Mouse (Mus musculus) olfactory bulb, adult 2 months (tissue): Measurements from ENCODE around the gene Elmsan1. TPM values are rescaled to one million over a fixed set of nuclear protein-coding genes. Genes with fewer than 3 reads are reported as not detected.
A peak's percentile ranks its signal among the peaks of the same experiment; 100 is the strongest.

Source experiments
- H3K27ac ChIP-seq: fragments of 200-500 bp; 2 replicates; pipeline ENCODE4 v1.5.1; 2012; ENCODE audit warnings: low read depth, low read length; ENCODE audit not compliant: insufficient read depth
- H3K4me1 ChIP-seq: fragments of 200-500 bp; 2 replicates; pipeline ENCODE4 v1.6.1; 2012; ENCODE audit warnings: low read length; ENCODE audit not compliant: control insufficient read depth, insufficient read depth
- H3K4me3 ChIP-seq: fragments of 200-500 bp; 2 replicates; pipeline ENCODE4 v1.5.1; 2012; ENCODE audit warnings: mild to moderate bottlenecking, low read depth, low read length, moderate library complexity; ENCODE audit not compliant: insufficient read depth
- CTCF ChIP-seq: fragments of 200-500 bp; IDR thresholded peaks from 2 replicates; pipeline ENCODE4 v1.5.1; 2012; ENCODE audit warnings: low read depth, mild to moderate bottlenecking, low read length, moderate library complexity; ENCODE audit not compliant: insufficient read depth
- POLR2A ChIP-seq: fragments of 200-500 bp; IDR thresholded peaks from 2 replicates; pipeline ENCODE4 v1.6.1; 2012; ENCODE audit warnings: mild to moderate bottlenecking, low read depth, low read length, moderate library complexity; ENCODE audit not compliant: insufficient read depth
- WGBS: fragments of 180-500 bp; shearing (Covaris S2); methylation state at CpG from one replicate; pipeline ENCODE4 v1.1.7; 2018; 5-methylcytosine and 5-hydroxymethylcytosine counted together
- polyA plus RNA-seq: library from polyadenylated mRNA; stranded (reverse); fragments of >200 nt; gene quantifications from 2 replicates; pipeline ENCODE4 v1.2.4, GENCODE M21; 2012; ENCODE audit warnings: low replicate concordance; ENCODE audit not compliant: missing spikeins, insufficient read depth, insufficient read length

Elmsan1 gene
- polyA plus RNA-seq, 1 experiment = not detected

- no peak overlapping the region for H3K4me3 ChIP-seq
- peaks cover 28% of the 10 kb centered on the region for H3K4me1 ChIP-seq
- H3K27ac ChIP-seq = no peak overlapping the region
- 86% methylated on average over 10 of the region's 10 CpGs for WGBS
- no peak for TF ChIP-seq POLR2A
- TF ChIP-seq CTCF = no peak
These were observed 66.8 kb downstream of the Elmsan1 start for GRCm38 (mm10) chr12:84151911-84152310.

DNA sequence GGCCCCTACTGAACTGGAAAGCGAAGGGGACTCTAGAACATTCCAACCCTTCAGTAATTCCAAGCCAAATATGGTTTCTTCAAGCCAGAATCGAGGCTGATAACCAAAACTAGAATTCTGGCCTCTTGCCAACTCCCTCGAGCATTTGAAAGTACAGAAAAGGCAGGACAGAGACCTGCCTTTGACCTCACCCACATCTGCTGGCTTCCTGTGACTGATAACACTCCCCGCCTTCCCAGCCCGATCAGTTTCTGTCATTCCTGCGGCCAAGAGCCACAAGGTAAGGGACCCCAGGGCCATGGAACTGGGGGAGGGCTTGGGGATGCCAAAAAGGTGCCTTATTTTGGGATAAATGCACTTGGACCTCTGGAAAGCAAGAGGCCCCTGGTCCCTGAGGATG is 67.7 kb downstream of the Elmsan1 start:
- 66% methylated on average over 6 of the region's 6 CpGs for WGBS
- H3K4me1 ChIP-seq = peaks cover 33% of the 10 kb centered on the region
- TF ChIP-seq CTCF (no peak), POLR2A (no peak)
- no peak overlapping the region for H3K4me3 ChIP-seq
- no peak overlapping the region for H3K27ac ChIP-seq

DNA sequence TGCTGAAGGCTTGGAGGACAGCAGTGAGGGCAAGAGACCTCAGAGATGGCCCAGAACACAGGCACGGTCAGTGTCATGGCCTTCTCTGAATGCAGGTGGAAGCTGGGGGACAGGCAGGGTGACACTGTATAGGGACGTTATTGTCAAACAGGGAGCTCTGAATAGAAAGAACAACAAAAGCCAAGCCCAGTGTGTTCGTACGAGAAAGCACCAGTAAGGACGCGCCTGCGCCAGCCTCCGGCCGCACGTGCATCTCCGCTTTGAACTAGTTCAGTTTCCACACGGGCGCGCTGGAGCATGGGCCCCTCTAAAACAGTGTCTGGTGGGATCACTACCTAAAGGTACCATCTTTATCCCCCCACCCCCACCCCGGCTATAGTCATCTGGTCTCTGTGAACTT is 68.7 kb downstream of the Elmsan1 start:
- TF ChIP-seq CTCF = no peak
- TF ChIP-seq POLR2A = no peak
- Histone ChIP-seq H3K4me3 (no peak overlapping the region), H3K27ac (peak overlapping the region; percentile 76; the same call in 1 of the 2 replicates), H3K4me1 (peaks cover 32% of the 10 kb centered on the region)
- 61% methylated on average over 15 of the region's 15 CpGs for WGBS

DNA sequence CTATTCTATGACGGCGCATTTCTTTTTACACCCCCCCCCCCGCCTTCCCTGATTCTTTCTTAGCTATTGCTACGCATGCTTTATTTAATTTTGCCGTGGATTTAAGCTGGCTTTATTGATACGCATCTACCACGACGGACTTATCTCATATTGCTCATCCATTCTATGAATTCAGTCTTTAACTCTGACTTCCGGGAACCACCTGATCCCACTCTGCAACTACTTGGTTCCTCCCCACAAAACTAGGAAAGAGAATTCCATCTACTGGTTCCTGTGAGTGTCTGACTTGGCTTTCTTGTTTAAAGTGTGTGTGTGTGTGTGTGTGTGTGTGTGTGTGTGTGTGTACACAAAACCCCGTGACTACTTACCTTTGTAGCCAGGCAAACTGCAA is 70.1 kb downstream of the Elmsan1 start:
- Histone ChIP-seq H3K4me3 (peak overlapping the region; percentile 77), H3K27ac (peak overlapping the region; percentile 71), H3K4me1 (peaks cover 28% of the 10 kb centered on the region)
- no peak for TF ChIP-seq CTCF
- TF ChIP-seq POLR2A = no peak; the same call in 1 of the 2 replicates
- 4% methylated on average over 10 of the region's 10 CpGs for WGBS

- 1% methylated on average over 50 of the region's 50 CpGs for WGBS
- H3K4me1 ChIP-seq = peaks cover 28% of the 10 kb centered on the region
- H3K27ac ChIP-seq = peak within 1 kb of the TSS; percentile 71
- TF ChIP-seq POLR2A = peak; percentile 26; the same call in 1 of the 2 replicates
- TF ChIP-seq CTCF = 0 out of 2 replicates have a peak, but pooled peaks have one; percentile 27
- H3K4me3 ChIP-seq = peak within 1 kb of the TSS; percentile 77
These were observed 70.6 kb downstream of the Elmsan1 start, which contains the start of gene Pnma1 for GRCm38 (mm10) chr12:84147954-84148621. Gene Pnma1, minus strand, starts transcription at chr12:84148489.

- TF ChIP-seq POLR2A (no peak), CTCF (no peak)
- H3K27ac ChIP-seq = no peak overlapping the region
- no peak overlapping the region for H3K4me3 ChIP-seq
- peaks cover 11% of the 10 kb centered on the region for H3K4me1 ChIP-seq
- WGBS = 72% methylated on average over 14 of the region's 14 CpGs
These were observed 76.2 kb downstream of the Elmsan1 start for GRCm38 (mm10) chr12:84142281-84143050.

GRCm38 (mm10) chr12:84141271-84141670 is 77.4 kb downstream of the Elmsan1 start:
- TF ChIP-seq POLR2A (no peak), CTCF (no peak)
- Histone ChIP-seq H3K4me3 (no peak overlapping the region), H3K27ac (no peak overlapping the region), H3K4me1 (no peaks in the 10 kb centered on the region)
- WGBS = 85% methylated on average over 4 of the region's 4 CpGs

GRCm38 (mm10) chr12:84140135-84140534 is 78.5 kb downstream of the Elmsan1 start:
- H3K4me1 ChIP-seq = no peaks in the 10 kb centered on the region
- no peak overlapping the region for H3K27ac ChIP-seq
- 70% methylated on average over 4 of the region's 4 CpGs for WGBS
- TF ChIP-seq POLR2A (no peak), CTCF (no peak)
- no peak overlapping the region for H3K4me3 ChIP-seq

GRCm38 (mm10) chr12:84137131-84137530 is 81.5 kb downstream of the Elmsan1 start:
- TF ChIP-seq POLR2A = no peak
- no peak for TF ChIP-seq CTCF
- Histone ChIP-seq H3K27ac (no peak overlapping the region), H3K4me3 (no peak overlapping the region), H3K4me1 (no peaks in the 10 kb centered on the region)
- 91% methylated on average over 7 of the region's 7 CpGs for WGBS
